Mouse (Mus musculus): Measurements from ENCODE around the gene 1110051M20Rik.

GRCm38 (mm10) chr2:91279372-91279755 is 165.1 kb downstream of the 1110051M20Rik start:
- TF ChIP-seq CTCF (IDR thresholded peaks at IDR 0.05; ENCODE audit: low read depth, low read length) (no peak), GATA1 (IDR thresholded peaks at IDR 0.05; ENCODE audit: borderline replicate concordance, low read length) (no peak), TAL1 (conservative IDR thresholded peaks at IDR 0.05; ENCODE audit: low read depth, low read length) (no peak)
